Comparison of ENCODE assay signal across 21 mouse cellular contexts in genomic region chr8:95373389-95374002, GRCm38 (mm10). TPM values are rescaled to one million over a fixed set of nuclear protein-coding genes. Genes with fewer than 3 reads are reported as not detected.
A peak's percentile ranks its signal among the peaks of the same experiment; 100 is the strongest.
DNase-seq lines count a peak whose midpoint lies in the region; ATAC-seq and TF ChIP-seq lines count a peak whose summit lies in the region.
"Had no signal": no experiment of that assay in that cellular context is flagged by ENCODE, and none has a peak within 500 bp of the region (broad histone marks: within the 10 kb centered on the region; RNA-seq: fewer than 3 reads in every experiment).

No protein-coding gene starts in this region.

- TF ChIP-seq EP300 in stomach, postnatal 0 days (optimal IDR thresholded peaks at IDR 0.05) = no peak

- no peaks in the 10 kb centered on the region for H3K27me3 ChIP-seq in heart, embryonic 16.5 days (ENCODE audit: control insufficient read depth, insufficient read depth, low read length)
- H3K27me3 ChIP-seq in stomach, postnatal 0 days (ENCODE audit: control insufficient read depth, insufficient read depth, low read length) = no peaks in the 10 kb centered on the region
- H3K27me3 ChIP-seq: forebrain, embryonic 15.5 days; hindbrain, embryonic 12.5 days; intestine, embryonic 15.5 days; kidney, embryonic 15.5 days; midbrain, embryonic 13.5 days had no signal

- DNase-seq in urinary bladder, postnatal 14 days (ENCODE audit: low spot score) = peak; percentile 60
- DNase-seq in urinary bladder, postnatal 10 days (ENCODE audit: low spot score) = no peak
- peak; percentile 50 to 68 for DNase-seq in heart, adult 9 months (ENCODE audit: low spot score in 2 of 2)
- no peak for DNase-seq in stomach, postnatal 0 days (ENCODE audit: low spot score)
- DNase-seq in right cerebral cortex, postnatal 14 days = no peak
- no peak for DNase-seq in frontal cortex, adult 2 months (ENCODE audit: extremely low spot score in 1 of 2, low spot score in 1 of 2)
- DNase-seq: cerebellum, adult 11-12 months; cerebellum, postnatal 36 days; gastrocnemius, postnatal 10 days; layer of hippocampus, postnatal 36 days; lung, embryonic 14.5 days; retina, postnatal 1 day; thymus, adult 2 months had no signal

- no peak overlapping the region for H3K4me3 ChIP-seq in heart, embryonic 16.5 days (ENCODE audit: low read length)
- no peak overlapping the region for H3K4me3 ChIP-seq in stomach, postnatal 0 days (ENCODE audit: low read depth, low read length)
- H3K4me3 ChIP-seq: forebrain, embryonic 15.5 days; hindbrain, embryonic 12.5 days; intestine, embryonic 15.5 days; kidney, embryonic 15.5 days; liver, embryonic 12.5 days; midbrain, embryonic 13.5 days had no signal

- peaks cover 39% of the 10 kb centered on the region for H3K4me1 ChIP-seq in heart, embryonic 16.5 days (ENCODE audit: control insufficient read depth, insufficient read depth, low read length)
- H3K4me1 ChIP-seq in stomach, postnatal 0 days (replicated peaks; ENCODE audit: control insufficient read depth, insufficient read depth) = peaks cover 2% of the 10 kb centered on the region; the same call in 1 of the 2 replicates
- H3K4me1 ChIP-seq: forebrain, embryonic 15.5 days; midbrain, embryonic 13.5 days had no signal

- 0 out of 2 replicates have a peak overlapping the region, but pooled peaks have one; percentile 1 for H3K9ac ChIP-seq in heart, embryonic 16.5 days (ENCODE audit: low read length)
- H3K9ac ChIP-seq in stomach, postnatal 0 days (ENCODE audit: low read length) = no peak overlapping the region
- H3K9ac ChIP-seq: forebrain, embryonic 15.5 days; hindbrain, embryonic 12.5 days; intestine, embryonic 15.5 days; kidney, embryonic 15.5 days; liver, embryonic 12.5 days; lung, embryonic 14.5 days; midbrain, embryonic 13.5 days had no signal

- H3K27ac ChIP-seq in heart, embryonic 16.5 days (ENCODE audit: low read length) = peak overlapping the region; percentile 39; the same call in 1 of the 2 replicates
- 0 out of 2 replicates have a peak overlapping the region, but pooled peaks have one; percentile 13 for H3K27ac ChIP-seq in stomach, postnatal 0 days (replicated peaks)
- H3K27ac ChIP-seq: forebrain, embryonic 15.5 days; hindbrain, embryonic 12.5 days; intestine, embryonic 15.5 days; kidney, embryonic 15.5 days; liver, embryonic 12.5 days; midbrain, embryonic 13.5 days had no signal

- ATAC-seq in heart, embryonic 16.5 days (replicated peaks; ENCODE audit: extremely low read depth, insufficient read depth, low FRiP score) = no peak
- ATAC-seq in stomach, postnatal 0 days (ENCODE audit: low FRiP score, low TSS enrichment) = no peak
- ATAC-seq: forebrain, embryonic 15.5 days; intestine, embryonic 15.5 days; liver, embryonic 12.5 days; midbrain, embryonic 13.5 days had no signal

- H3K9me3 ChIP-seq in heart, embryonic 16.5 days (replicated peaks; ENCODE audit: control insufficient read depth, low read length) = no peaks in the 10 kb centered on the region
- no peaks in the 10 kb centered on the region for H3K9me3 ChIP-seq in stomach, postnatal 0 days (ENCODE audit: control insufficient read depth, low read length)
- H3K9me3 ChIP-seq: forebrain, embryonic 15.5 days; G1E; hindbrain, embryonic 12.5 days; intestine, embryonic 15.5 days; kidney, embryonic 15.5 days; liver, embryonic 12.5 days; midbrain, embryonic 13.5 days had no signal

- no peak overlapping the region for H3K4me2 ChIP-seq in heart, embryonic 16.5 days (ENCODE audit: low read depth, low read length)
- H3K4me2 ChIP-seq in stomach, postnatal 0 days (replicated peaks; ENCODE audit: low read depth) = no peak overlapping the region
- H3K4me2 ChIP-seq: forebrain, embryonic 15.5 days; hindbrain, embryonic 12.5 days; intestine, embryonic 15.5 days; kidney, embryonic 15.5 days; liver, embryonic 12.5 days; lung, embryonic 14.5 days; midbrain, embryonic 13.5 days had no signal

- H3K36me3 ChIP-seq in heart, embryonic 16.5 days (ENCODE audit: control insufficient read depth, insufficient read depth) = peaks cover 21% of the 10 kb centered on the region
- peaks cover 9% of the 10 kb centered on the region; the same call in 1 of the 2 replicates for H3K36me3 ChIP-seq in stomach, postnatal 0 days (ENCODE audit: control insufficient read depth, insufficient read depth, low read length)
- H3K36me3 ChIP-seq: G1E; liver, embryonic 12.5 days had no signal

- no peak for TF ChIP-seq CTCF in stomach, postnatal 0 days (IDR thresholded peaks at IDR 0.05; ENCODE audit: low read depth)

- 52% methylated on average over 12 of the region's 12 CpGs for WGBS in heart, embryonic 16.5 days
- WGBS in stomach, postnatal 0 days = 63% methylated on average over 12 of the region's 12 CpGs

RNA-seq across cellular contexts. Expression of gene Mmp15, which starts 21.4 kb away (rescaled TPM):
- 30.1 and 39.4 TPM in 2 replicates for polyA plus RNA-seq in heart, embryonic 16.5 days (2015; fragmentation: Nextera tagmentation; extraction: Ambion mirVana)
- 19.0 and 21.7 TPM in 2 replicates for polyA plus RNA-seq in stomach, postnatal 0 days (2015; fragmentation: Nextera tagmentation; extraction: Ambion mirVana)
- polyA plus RNA-seq in frontal cortex, adult 2 months (2012; rRNA removed) = 8.4 and 9.1 TPM in 2 replicates

RNA-seq across cellular contexts. Expression of gene Usb1, which starts 41.4 kb away (rescaled TPM):
- 32.4 and 32.8 TPM in 2 replicates for polyA plus RNA-seq in heart, embryonic 16.5 days (2015; fragmentation: Nextera tagmentation; extraction: Ambion mirVana)
- polyA plus RNA-seq in stomach, postnatal 0 days (2015; fragmentation: Nextera tagmentation; extraction: Ambion mirVana) = 21.5 and 24.6 TPM in 2 replicates
- 16.9 and 17.3 TPM in 2 replicates for polyA plus RNA-seq in frontal cortex, adult 2 months (2012; rRNA removed)

RNA-seq across cellular contexts. Expression of gene Zfp319, which starts 41.7 kb away (rescaled TPM):
- 6.4 and 6.6 TPM in 2 replicates for polyA plus RNA-seq in heart, embryonic 16.5 days (2015; fragmentation: Nextera tagmentation; extraction: Ambion mirVana)
- 2.5 TPM in 2 replicates for polyA plus RNA-seq in stomach, postnatal 0 days (2015; fragmentation: Nextera tagmentation; extraction: Ambion mirVana)
- polyA plus RNA-seq in frontal cortex, adult 2 months (2012; rRNA removed) = 10.0 and 10.6 TPM in 2 replicates

Comparison
In these comparisons a context has a peak if more than half of its experiments do, and no peak if none do; other contexts are left out.
1. DNase-seq: peak in urinary bladder, postnatal 14 days (single experiment) and heart, adult 9 months (2 of 2); none in urinary bladder, postnatal 10 days (single experiment), stomach, postnatal 0 days (single experiment), right cerebral cortex, postnatal 14 days (single experiment) and frontal cortex, adult 2 months (0 of 2).